Mouse (Mus musculus): ENCODE data around the gene Dusp2. TPM values are rescaled to one million over a fixed set of nuclear protein-coding genes. Genes with fewer than 3 reads are reported as not detected.

Gene Dusp2
- polyA plus RNA-seq, 1 experiment from 2014 or later: 14.9 TPM

DNA sequence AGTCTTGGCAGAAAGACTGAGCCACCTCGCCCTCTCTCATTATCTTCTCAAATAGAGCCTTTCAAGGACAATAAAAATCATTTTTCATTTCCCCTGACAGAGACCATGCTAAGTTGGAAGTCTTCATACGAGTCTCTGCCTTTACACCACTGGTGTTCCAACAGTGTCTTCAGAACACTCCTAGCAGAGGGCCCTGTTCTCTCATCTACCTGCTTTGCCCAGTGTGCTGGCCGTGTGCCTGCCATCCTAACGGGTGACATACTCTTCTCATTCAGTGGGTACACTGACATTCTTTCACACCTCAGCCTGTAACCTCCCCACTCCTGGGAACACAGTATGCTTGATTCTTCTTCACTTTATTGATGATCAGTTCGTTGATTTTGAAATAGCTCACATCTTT, 19.5 kb upstream of the Dusp2 start:
- H3K9ac ChIP-seq (replicated peaks; ENCODE audit: low read depth, low read length): no peak overlapping the region
- no peaks in the 10 kb centered on the region for H3K9me3 ChIP-seq (ENCODE audit: control insufficient read depth, low read length)
- 75% methylated on average over 5 of the region's 5 CpGs for WGBS
- ATAC-seq (ENCODE audit: low read depth): no peak
- H3K4me1 ChIP-seq (ENCODE audit: control insufficient read depth, insufficient read depth, low read length): no peaks in the 10 kb centered on the region
- no peak overlapping the region for H3K4me2 ChIP-seq (ENCODE audit: low read depth, low read length)
- H3K27ac ChIP-seq (ENCODE audit: low read depth, low read length): no peak overlapping the region
- no peak overlapping the region for H3K4me3 ChIP-seq (ENCODE audit: low read depth, low read length)
- no peaks in the 10 kb centered on the region for H3K36me3 ChIP-seq (ENCODE audit: control insufficient read depth, insufficient read depth, low read length)
- no peaks in the 10 kb centered on the region for H3K27me3 ChIP-seq (ENCODE audit: control insufficient read depth, insufficient read depth, low read length)

DNA sequence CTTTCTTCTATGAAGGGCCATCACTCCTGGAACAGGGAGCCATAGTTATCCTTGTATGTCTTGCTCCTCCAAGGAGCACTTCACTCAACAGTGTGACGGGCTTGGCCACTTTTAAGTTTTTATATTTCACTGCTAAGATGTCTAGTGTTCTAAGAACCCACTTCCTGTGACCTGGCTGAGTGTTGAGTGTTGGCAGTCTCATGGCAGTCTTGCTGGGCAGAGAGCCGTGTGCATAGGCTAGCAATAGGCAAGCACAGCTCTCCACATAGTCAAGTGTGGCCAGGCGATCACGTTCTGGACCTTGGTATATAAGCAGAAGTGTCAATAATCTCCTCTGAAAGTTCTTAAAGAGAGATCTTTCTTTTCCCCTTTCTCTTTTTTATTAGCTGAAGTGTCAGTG, 17.8 kb upstream of the Dusp2 start:
- H3K4me3 ChIP-seq (ENCODE audit: low read depth, low read length): no peak overlapping the region
- no peak overlapping the region for H3K27ac ChIP-seq (ENCODE audit: low read depth, low read length)
- no peaks in the 10 kb centered on the region for H3K36me3 ChIP-seq (ENCODE audit: control insufficient read depth, insufficient read depth, low read length)
- no peak for ATAC-seq (ENCODE audit: low read depth)
- no peak overlapping the region for H3K9ac ChIP-seq (replicated peaks; ENCODE audit: low read depth, low read length)
- H3K4me1 ChIP-seq (ENCODE audit: control insufficient read depth, insufficient read depth, low read length): no peaks in the 10 kb centered on the region
- H3K9me3 ChIP-seq (ENCODE audit: control insufficient read depth, low read length): no peaks in the 10 kb centered on the region
- no peak overlapping the region for H3K4me2 ChIP-seq (ENCODE audit: low read depth, low read length)
- WGBS: 89% methylated on average over 4 of the region's 4 CpGs
- H3K27me3 ChIP-seq (ENCODE audit: control insufficient read depth, insufficient read depth, low read length): no peaks in the 10 kb centered on the region

DNA sequence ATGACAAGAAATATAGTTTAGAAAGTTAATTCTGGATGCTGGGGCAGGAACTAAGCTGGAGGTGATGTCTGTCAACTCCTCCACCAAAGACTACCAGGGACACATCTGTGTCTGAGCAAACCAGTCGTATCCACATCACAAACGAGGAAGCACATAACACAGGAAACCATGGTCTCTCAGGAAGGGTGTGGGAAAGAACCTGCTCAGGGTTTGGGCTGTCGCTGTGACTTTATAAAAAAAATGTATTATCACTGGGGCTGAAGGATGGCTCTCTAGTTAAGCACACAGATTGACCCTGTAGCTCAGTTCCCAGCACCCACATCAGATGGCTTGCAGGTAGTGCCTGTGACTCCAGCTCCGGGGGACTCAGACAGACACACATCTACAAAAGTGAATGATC, 16.9 kb upstream of the Dusp2 start:
- Histone ChIP-seq H3K9me3 (ENCODE audit: control insufficient read depth, low read length) (no peaks in the 10 kb centered on the region), H3K36me3 (ENCODE audit: control insufficient read depth, insufficient read depth, low read length) (no peaks in the 10 kb centered on the region), H3K4me1 (ENCODE audit: control insufficient read depth, insufficient read depth, low read length) (no peaks in the 10 kb centered on the region), H3K4me2 (ENCODE audit: low read depth, low read length) (no peak overlapping the region), H3K4me3 (ENCODE audit: low read depth, low read length) (no peak overlapping the region), H3K9ac (replicated peaks; ENCODE audit: low read depth, low read length) (no peak overlapping the region), H3K27me3 (ENCODE audit: control insufficient read depth, insufficient read depth, low read length) (no peaks in the 10 kb centered on the region), H3K27ac (ENCODE audit: low read depth, low read length) (no peak overlapping the region)
- ATAC-seq (ENCODE audit: low read depth): no peak
- 89% methylated on average over 4 of the region's 4 CpGs for WGBS

DNA sequence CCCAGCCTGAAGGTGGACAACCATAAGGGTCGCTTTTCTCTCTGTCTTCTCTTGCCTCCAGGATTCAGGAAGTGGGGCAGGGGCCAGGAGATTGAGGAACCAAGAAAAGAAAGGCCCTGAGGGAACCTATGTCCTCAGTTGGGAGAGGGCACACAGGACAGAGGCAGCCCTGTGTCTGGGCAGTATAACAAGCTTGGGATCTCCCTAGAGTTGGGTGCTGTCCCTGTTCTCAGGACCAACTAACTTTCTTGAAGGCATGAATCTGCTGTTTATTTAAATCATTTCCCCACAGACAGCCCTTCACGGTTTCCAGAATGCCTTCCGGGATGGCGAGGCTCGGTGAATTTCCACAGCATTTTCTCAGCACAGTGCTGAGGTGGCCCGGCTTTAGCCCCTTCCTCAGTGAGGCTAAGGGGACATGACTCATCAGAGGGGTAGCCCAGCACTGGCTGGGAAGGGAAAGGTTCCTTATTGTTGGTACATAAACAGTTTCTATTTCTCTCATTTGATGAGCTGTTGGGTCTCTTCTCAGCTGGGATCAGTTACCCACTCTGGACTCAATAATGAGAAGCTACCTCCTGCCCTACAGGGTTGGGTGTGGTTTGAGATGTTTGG, 13.2 kb upstream of the Dusp2 start:
- no peak for ATAC-seq (ENCODE audit: low read depth)
- Histone ChIP-seq H3K4me2 (ENCODE audit: low read depth, low read length) (no peak overlapping the region), H3K27me3 (ENCODE audit: control insufficient read depth, insufficient read depth, low read length) (no peaks in the 10 kb centered on the region), H3K27ac (ENCODE audit: low read depth, low read length) (no peak overlapping the region), H3K4me1 (ENCODE audit: control insufficient read depth, insufficient read depth, low read length) (no peaks in the 10 kb centered on the region), H3K9me3 (ENCODE audit: control insufficient read depth, low read length) (no peaks in the 10 kb centered on the region), H3K4me3 (ENCODE audit: low read depth, low read length) (no peak overlapping the region), H3K9ac (replicated peaks; ENCODE audit: low read depth, low read length) (no peak overlapping the region), H3K36me3 (ENCODE audit: control insufficient read depth, insufficient read depth, low read length) (no peaks in the 10 kb centered on the region)
- WGBS: 85% methylated on average over 6 of the region's 6 CpGs

DNA sequence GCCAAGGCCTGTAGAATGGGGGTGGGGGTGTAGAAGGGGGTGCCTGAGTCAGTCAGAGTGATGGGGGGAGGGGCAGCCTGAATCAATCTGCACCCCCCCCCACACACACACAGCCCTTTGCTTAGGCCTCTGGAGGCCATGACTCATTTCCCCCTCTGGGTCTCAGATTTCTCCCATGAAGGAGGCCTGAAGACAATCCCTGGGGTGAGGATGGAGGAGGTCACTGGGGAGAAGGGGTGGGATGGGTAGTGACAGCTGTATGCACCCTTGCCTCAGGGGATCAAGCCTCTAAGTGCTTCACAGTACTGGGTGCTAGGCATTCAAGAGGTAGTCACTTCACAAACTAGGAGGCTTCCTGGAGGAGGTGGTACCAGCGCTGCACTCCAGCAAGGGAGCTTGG, 12.3 kb upstream of the Dusp2 start:
- 67% methylated on average over 1 of the region's 1 CpGs for WGBS
- Histone ChIP-seq H3K9me3 (ENCODE audit: control insufficient read depth, low read length) (no peaks in the 10 kb centered on the region), H3K36me3 (ENCODE audit: control insufficient read depth, insufficient read depth, low read length) (no peaks in the 10 kb centered on the region), H3K4me2 (ENCODE audit: low read depth, low read length) (no peak overlapping the region), H3K27ac (ENCODE audit: low read depth, low read length) (no peak overlapping the region), H3K27me3 (ENCODE audit: control insufficient read depth, insufficient read depth, low read length) (no peaks in the 10 kb centered on the region), H3K9ac (replicated peaks; ENCODE audit: low read depth, low read length) (no peak overlapping the region), H3K4me3 (ENCODE audit: low read depth, low read length) (no peak overlapping the region), H3K4me1 (ENCODE audit: control insufficient read depth, insufficient read depth, low read length) (no peaks in the 10 kb centered on the region)
- ATAC-seq (ENCODE audit: low read depth): no peak

DNA sequence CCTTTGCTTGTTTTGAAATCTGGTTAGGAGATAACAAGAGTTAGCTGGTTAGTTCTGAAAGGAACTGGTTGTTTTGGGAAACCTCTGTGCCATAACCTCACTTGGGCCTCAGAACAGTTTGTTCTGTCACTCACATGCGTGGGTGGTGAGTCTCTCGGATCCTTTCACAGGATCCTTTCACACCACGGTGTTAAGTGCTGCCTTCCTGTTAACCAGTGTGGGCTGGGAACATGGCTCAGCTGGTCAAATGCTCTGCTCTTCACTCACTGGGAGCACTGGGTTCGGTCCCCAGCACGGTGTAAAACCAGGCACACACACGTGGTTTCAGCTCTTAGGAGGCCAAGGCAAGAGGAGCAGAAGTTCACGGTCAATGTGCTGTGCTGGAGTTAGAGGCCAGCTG, 11.5 kb upstream of the Dusp2 start:
- Histone ChIP-seq H3K36me3 (ENCODE audit: control insufficient read depth, insufficient read depth, low read length) (no peaks in the 10 kb centered on the region), H3K9ac (replicated peaks; ENCODE audit: low read depth, low read length) (no peak overlapping the region), H3K27me3 (ENCODE audit: control insufficient read depth, insufficient read depth, low read length) (no peaks in the 10 kb centered on the region), H3K4me3 (ENCODE audit: low read depth, low read length) (no peak overlapping the region), H3K4me2 (ENCODE audit: low read depth, low read length) (no peak overlapping the region), H3K27ac (ENCODE audit: low read depth, low read length) (no peak overlapping the region), H3K4me1 (ENCODE audit: control insufficient read depth, insufficient read depth, low read length) (no peaks in the 10 kb centered on the region), H3K9me3 (ENCODE audit: control insufficient read depth, low read length) (no peaks in the 10 kb centered on the region)
- 72% methylated on average over 7 of the region's 7 CpGs for WGBS
- ATAC-seq (ENCODE audit: low read depth): no peak

DNA sequence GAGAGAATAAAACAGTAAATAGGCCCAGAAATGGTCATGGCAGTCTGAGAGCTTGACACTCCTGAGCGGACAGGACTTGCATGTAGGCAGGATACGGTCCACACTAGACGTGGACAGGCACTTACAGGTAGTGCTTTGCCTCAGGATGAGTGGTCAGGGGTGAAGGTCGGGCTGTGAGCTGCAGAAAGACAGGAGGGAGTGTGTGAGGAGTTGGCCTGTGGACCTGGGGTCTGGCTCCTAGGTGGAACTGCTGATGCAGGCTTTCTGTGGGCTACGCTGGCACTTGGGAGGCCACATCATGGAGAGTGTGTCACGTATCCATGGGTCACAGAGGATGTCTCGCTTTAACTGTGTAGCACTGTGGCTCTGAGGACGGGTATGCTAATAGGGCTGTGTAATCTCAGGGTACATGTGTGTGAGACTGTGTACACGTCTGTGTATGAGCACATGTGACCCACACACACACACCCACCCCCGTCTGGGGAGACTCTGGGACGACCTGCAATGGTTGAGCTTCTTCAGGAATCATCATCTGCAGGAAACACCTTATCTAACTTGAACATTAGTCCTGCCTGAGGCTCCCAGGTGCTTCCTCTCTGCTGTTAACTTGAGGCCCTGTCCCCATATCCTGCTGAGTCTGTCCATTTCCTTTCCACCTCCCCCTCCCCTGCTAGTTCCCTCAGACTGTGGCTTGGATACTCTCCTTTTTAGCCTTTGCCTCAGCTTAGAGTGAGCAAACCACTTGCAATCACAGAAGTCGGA, 7.7 kb upstream of the Dusp2 start:
- no peaks in the 10 kb centered on the region for H3K9me3 ChIP-seq (ENCODE audit: control insufficient read depth, low read length)
- no peak for ATAC-seq (ENCODE audit: low read depth)
- whole genome bisulfite sequencing: 76% methylated on average over 12 of the region's 12 CpGs
- H3K4me3 ChIP-seq (ENCODE audit: low read depth, low read length): no peak overlapping the region
- H3K4me1 ChIP-seq (ENCODE audit: control insufficient read depth, insufficient read depth, low read length): no peaks in the 10 kb centered on the region
- H3K9ac ChIP-seq (replicated peaks; ENCODE audit: low read depth, low read length): no peak overlapping the region
- H3K4me2 ChIP-seq (ENCODE audit: low read depth, low read length): no peak overlapping the region
- no peaks in the 10 kb centered on the region for H3K36me3 ChIP-seq (ENCODE audit: control insufficient read depth, insufficient read depth, low read length)
- no peaks in the 10 kb centered on the region for H3K27me3 ChIP-seq (ENCODE audit: control insufficient read depth, insufficient read depth, low read length)
- H3K27ac ChIP-seq (ENCODE audit: low read depth, low read length): no peak overlapping the region

DNA sequence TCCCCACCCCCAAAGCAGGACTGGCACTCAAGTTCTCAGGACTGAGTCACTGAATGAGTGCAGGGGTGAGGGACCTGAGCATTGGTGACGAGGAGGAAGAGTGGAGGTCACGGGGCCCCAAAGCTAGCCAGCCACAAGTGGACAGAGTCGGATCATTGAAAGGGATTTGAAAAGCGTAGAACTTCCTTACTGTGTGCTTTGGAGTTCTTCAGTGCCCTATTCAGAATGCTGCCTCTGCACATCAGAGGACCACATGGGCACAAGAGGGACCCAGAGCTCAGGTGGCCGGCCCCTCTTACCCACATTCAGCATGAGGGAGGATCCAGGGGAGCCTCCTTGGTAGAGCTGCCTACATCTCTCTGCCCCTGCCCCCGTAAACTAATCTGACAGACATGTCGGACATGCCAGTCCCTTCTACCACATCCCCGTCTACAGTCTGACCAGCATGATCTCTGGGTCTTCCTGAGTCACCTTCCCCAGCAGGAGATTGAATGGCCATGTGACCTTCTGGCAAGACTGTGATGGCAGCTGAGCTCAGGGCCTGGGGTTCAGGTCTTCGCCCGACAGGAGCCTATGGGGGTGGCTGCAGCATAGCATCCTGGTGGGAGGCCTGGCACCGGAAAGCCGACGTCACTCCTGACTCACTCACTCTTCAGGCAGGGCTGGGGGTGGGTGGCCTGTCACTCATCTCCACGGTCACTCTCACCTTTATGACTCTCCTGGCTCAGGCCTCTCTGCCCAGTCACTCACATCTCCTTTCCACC, 3.0 kb upstream of the Dusp2 start:
- no peak for ATAC-seq (ENCODE audit: low read depth)
- Histone ChIP-seq H3K36me3 (ENCODE audit: control insufficient read depth, insufficient read depth, low read length) (no peaks in the 10 kb centered on the region), H3K27ac (ENCODE audit: low read depth, low read length) (no peak overlapping the region), H3K4me2 (ENCODE audit: low read depth, low read length) (no peak overlapping the region), H3K9ac (replicated peaks; ENCODE audit: low read depth, low read length) (no peak overlapping the region), H3K4me3 (ENCODE audit: low read depth, low read length) (no peak overlapping the region), H3K4me1 (ENCODE audit: control insufficient read depth, insufficient read depth, low read length) (peaks cover 4% of the 10 kb centered on the region; the same call in 1 of the 2 replicates), H3K27me3 (ENCODE audit: control insufficient read depth, insufficient read depth, low read length) (peaks cover 25% of the 10 kb centered on the region), H3K9me3 (ENCODE audit: control insufficient read depth, low read length) (no peaks in the 10 kb centered on the region)
- WGBS: 82% methylated on average over 14 of the region's 14 CpGs

Data from neural tube, embryonic 14.5 days (tissue).